In the genomic region with DNA sequence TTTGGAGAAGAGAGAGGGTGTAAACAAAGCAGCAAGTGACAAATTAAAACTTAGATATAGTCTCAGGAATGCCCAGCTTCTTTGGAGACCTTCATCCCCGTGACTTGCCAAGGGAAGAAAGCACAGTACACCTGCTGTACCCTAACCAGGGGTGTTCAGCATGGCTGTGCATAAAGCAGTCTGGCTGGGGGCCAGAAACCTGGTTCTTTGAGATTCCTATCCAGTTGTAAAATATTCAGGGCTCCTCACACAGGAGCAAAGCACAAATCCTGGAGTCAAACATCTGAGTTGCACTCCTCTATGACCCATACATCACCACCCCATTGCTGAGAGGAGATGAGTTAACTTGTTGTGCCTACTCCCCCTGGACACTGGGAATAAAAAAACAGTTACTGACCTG, we compare ENCODE assay signal across 8 mouse cellular contexts. TPM values are rescaled to one million over a fixed set of nuclear protein-coding genes. Genes with fewer than 3 reads are reported as not detected.
DNase-seq lines count a peak whose midpoint lies in the region; ATAC-seq and TF ChIP-seq lines count a peak whose summit lies in the region.

No protein-coding gene starts in this region.

- TF ChIP-seq CTCF in embryonic fibroblast, embryonic 13.5 days (IDR thresholded peaks at IDR 0.05; ENCODE audit: borderline replicate concordance, insufficient read depth, low read length) = no peak

- ATAC-seq in liver, embryonic 15.5 days (ENCODE audit: insufficient read depth) = no peak
- ATAC-seq in midbrain, embryonic 16.5 days = no peak
- ATAC-seq in granulocyte monocyte progenitor cell, adult 5-6 weeks (replicated peaks; ENCODE audit: poor library complexity, severe bottlenecking) = no peak

- peak; percentile 18 to 21 for DNase-seq in cerebellum, adult 18-20 months
- DNase-seq in cerebellum, postnatal 4 days (ENCODE audit: low spot score in 2 of 2) = no peak
- peak; percentile 14 for DNase-seq in left cerebral cortex, postnatal 4 days
- no peak for DNase-seq in left cerebral cortex, adult 8-10 months (ENCODE audit: low spot score in 2 of 2)

- H3K4me2 ChIP-seq in liver, embryonic 15.5 days = peak overlapping the region; percentile 93; the same call in 1 of the 2 replicates
- H3K4me2 ChIP-seq in midbrain, embryonic 16.5 days (ENCODE audit: low read length) = no peak overlapping the region

- WGBS in liver, embryonic 15.5 days (ENCODE audit: insufficient replicate concordance) = 64% methylated on average over 1 of the region's 1 CpGs
- 48% methylated on average over 1 of the region's 1 CpGs for WGBS in midbrain, embryonic 16.5 days

- H3K27ac ChIP-seq in embryonic fibroblast, embryonic 13.5 days (ENCODE audit: insufficient read depth, low read length) = no peak overlapping the region
- H3K27ac ChIP-seq in liver, embryonic 15.5 days (replicated peaks) = no peak overlapping the region
- no peak overlapping the region for H3K27ac ChIP-seq in midbrain, embryonic 16.5 days (ENCODE audit: low read length)

- H3K9me3 ChIP-seq in liver, embryonic 15.5 days (replicated peaks) = no peaks in the 10 kb centered on the region
- H3K9me3 ChIP-seq in midbrain, embryonic 16.5 days (replicated peaks; ENCODE audit: control insufficient read depth, low read length, poor library complexity, severe bottlenecking) = no peaks in the 10 kb centered on the region

- no peaks in the 10 kb centered on the region for H3K36me3 ChIP-seq in liver, embryonic 15.5 days (replicated peaks)
- no peaks in the 10 kb centered on the region for H3K36me3 ChIP-seq in midbrain, embryonic 16.5 days (ENCODE audit: control insufficient read depth, insufficient read depth, low read length)

- peaks cover 8% of the 10 kb centered on the region for H3K4me1 ChIP-seq in embryonic fibroblast, embryonic 13.5 days (ENCODE audit: control insufficient read depth, insufficient read depth, low read length)
- H3K4me1 ChIP-seq in liver, embryonic 15.5 days (replicated peaks) = peaks cover 39% of the 10 kb centered on the region
- H3K4me1 ChIP-seq in midbrain, embryonic 16.5 days (ENCODE audit: control insufficient read depth, insufficient read depth, low read length) = peaks cover 9% of the 10 kb centered on the region

- H3K4me3 ChIP-seq in embryonic fibroblast, embryonic 13.5 days (ENCODE audit: insufficient read depth, low read length) = peak overlapping the region; percentile 34
- no peak overlapping the region for H3K4me3 ChIP-seq in liver, embryonic 15.5 days (replicated peaks)
- no peak overlapping the region for H3K4me3 ChIP-seq in midbrain, embryonic 16.5 days (ENCODE audit: low read depth, low read length)

- H3K27me3 ChIP-seq in liver, embryonic 15.5 days = no peaks in the 10 kb centered on the region
- H3K27me3 ChIP-seq in midbrain, embryonic 16.5 days (ENCODE audit: control insufficient read depth, insufficient read depth, low read depth, low read length) = no peaks in the 10 kb centered on the region

- intact Hi-C loops in left cerebral cortex, postnatal 4 days (cut with DNase I) = loop anchor here (5.0 kb wide), 1 partner anchor 1052 kb away; no protein-coding TSS in a partner anchor

- no peak for TF ChIP-seq POLR2A in embryonic fibroblast, embryonic 13.5 days (IDR thresholded peaks at IDR 0.05; ENCODE audit: low read depth, low read length)

- no peak overlapping the region for H3K9ac ChIP-seq in liver, embryonic 15.5 days
- H3K9ac ChIP-seq in midbrain, embryonic 16.5 days (ENCODE audit: low read depth, low read length) = no peak overlapping the region

RNA-seq across cellular contexts. Expression of a gene that starts 2.0 kb away (rescaled TPM):
- total RNA-seq in left cerebral cortex, postnatal 4 days (2021) = 10 to 100 TPM; 19.3 to 21.1 TPM
- 10 to 100 TPM; 16.3 to 22.2 (median 18.3) TPM for total RNA-seq in left cerebral cortex, adult 8-10 months (2022)
- polyA plus RNA-seq in embryonic fibroblast, embryonic 13.5 days (2011; ENCODE audit: insufficient read length, low read depth, missing spikeins) = 106 and 109 TPM in 2 replicates
- 64.6 and 66.5 TPM in 2 replicates for polyA plus RNA-seq in liver, embryonic 15.5 days (2015; fragmentation: Nextera tagmentation; extraction: Ambion mirVana)
- 32.1 and 32.2 TPM in 2 replicates for polyA plus RNA-seq in midbrain, embryonic 16.5 days (2015; fragmentation: Nextera tagmentation; extraction: Ambion mirVana)
- 139 and 152 TPM in 2 replicates for total RNA-seq in granulocyte monocyte progenitor cell, adult 5-6 weeks (2014; fragmentation: Nextera tagmentation)
- 208 and 230 TPM in 2 replicates for total RNA-seq in granulocyte monocyte progenitor cell, adult 5-6 weeks (2017)

RNA-seq across cellular contexts. Expression of a gene that starts 2.2 kb away (rescaled TPM):
- total RNA-seq in left cerebral cortex, postnatal 4 days (2021) = 1 to 10 TPM; 3.2 to 5.1 TPM
- 1 to 10 TPM; 4.9 to 6.5 (median 5.6) TPM for total RNA-seq in left cerebral cortex, adult 8-10 months (2022)
- polyA plus RNA-seq in embryonic fibroblast, embryonic 13.5 days (2011; ENCODE audit: insufficient read length, low read depth, missing spikeins) = 11.4 and 17.5 TPM in 2 replicates
- polyA plus RNA-seq in liver, embryonic 15.5 days (2015; fragmentation: Nextera tagmentation; extraction: Ambion mirVana) = 5.5 and 5.9 TPM in 2 replicates
- 6.2 and 6.7 TPM in 2 replicates for polyA plus RNA-seq in midbrain, embryonic 16.5 days (2015; fragmentation: Nextera tagmentation; extraction: Ambion mirVana)
- total RNA-seq in granulocyte monocyte progenitor cell, adult 5-6 weeks (2014; fragmentation: Nextera tagmentation) = 6.6 and 14.9 TPM in 2 replicates
- total RNA-seq in granulocyte monocyte progenitor cell, adult 5-6 weeks (2017) = 2.0 and 15.9 TPM in 2 replicates

RNA-seq across cellular contexts. Expression of a gene that starts 41.0 kb away (rescaled TPM):
- total RNA-seq in left cerebral cortex, postnatal 4 days (2021) = 10 to 100 TPM; 10.4 to 13.0 TPM
- 10 to 100 TPM in 3 of 4 experiments, 1 to 10 TPM in 1; 9.1 to 11.1 (median 10.6) TPM for total RNA-seq in left cerebral cortex, adult 8-10 months (2022)
- polyA plus RNA-seq in embryonic fibroblast, embryonic 13.5 days (2011; ENCODE audit: insufficient read length, low read depth, missing spikeins) = 10.5 and 21.5 TPM in 2 replicates
- 14.7 and 16.8 TPM in 2 replicates for polyA plus RNA-seq in liver, embryonic 15.5 days (2015; fragmentation: Nextera tagmentation; extraction: Ambion mirVana)
- 10.1 and 10.7 TPM in 2 replicates for polyA plus RNA-seq in midbrain, embryonic 16.5 days (2015; fragmentation: Nextera tagmentation; extraction: Ambion mirVana)
- total RNA-seq in granulocyte monocyte progenitor cell, adult 5-6 weeks (2014; fragmentation: Nextera tagmentation) = 22.6 and 29.8 TPM in 2 replicates
- total RNA-seq in granulocyte monocyte progenitor cell, adult 5-6 weeks (2017) = 24.1 and 58.0 TPM in 2 replicates

Comparison
In these comparisons a context has a peak if more than half of its experiments do, and no peak if none do; other contexts are left out.
1. DNase-seq: peak in cerebellum, adult 18-20 months (2 of 2) and left cerebral cortex, postnatal 4 days (single experiment); none in cerebellum, postnatal 4 days (0 of 2) and left cerebral cortex, adult 8-10 months (0 of 2).
2. RNA of a gene that starts 2.0 kb away (total RNA-seq): 139 to 230 TPM in granulocyte monocyte progenitor cell, adult 5-6 weeks; 19.3 to 21.1 TPM in left cerebral cortex, postnatal 4 days and 16.3 to 22.2 TPM in left cerebral cortex, adult 8-10 months; every median in the first group is over 4 times any median in the second.